Mouse (Mus musculus): ENCODE results near the gene Olfr1406.
"Not testable (repeated sequence)": the region's sequence is repeated elsewhere in the genome, so short reads cannot be mapped to it uniquely, and the experiment has no call there.

Gene Olfr1406

GRCm38 (mm10) chr1:173190540-173190939 lies at the start of gene Olfr1406:
TSS of gene Olfr1406 (minus strand) at chr1:173190640.
- DNase-seq (ENCODE audit: low spot score in 2 of 2) = no peak

- DNase-seq (ENCODE audit: low spot score in 2 of 2) = not testable (repeated sequence)
Observed at GRCm38 (mm10) chr1:173237004-173237403, 46.6 kb upstream of the Olfr1406 start.

DNA sequence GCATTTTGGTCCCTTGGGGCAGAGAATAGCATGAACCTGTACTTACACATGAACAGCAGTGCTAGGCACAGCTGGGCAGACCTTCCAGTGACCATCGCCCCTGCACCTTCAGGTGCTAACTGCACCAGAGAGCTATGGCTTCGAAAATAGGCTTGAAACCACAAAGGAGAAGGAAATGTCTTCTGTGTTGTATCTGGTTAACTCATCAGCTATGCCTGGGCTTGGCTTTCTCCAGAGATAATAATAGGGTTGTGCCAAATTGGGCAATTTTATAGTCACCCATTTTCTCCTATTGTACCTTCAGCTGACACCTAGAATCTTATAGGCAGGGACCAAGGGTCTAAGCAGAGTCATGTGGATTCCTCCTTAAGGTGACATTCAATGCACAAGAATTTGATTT lies 36.6 kb upstream of the Olfr1406 start, which contains the start of gene Fcer1a:
Fcer1a (minus strand) TSS at position 134 of the 400 bp plus-strand sequence.
- no peak for DNase-seq (ENCODE audit: low spot score in 2 of 2)

- DNase-seq (ENCODE audit: low spot score in 2 of 2) = no peak
Observed at GRCm38 (mm10) chr1:173216481-173216880, 26.0 kb upstream of the Olfr1406 start.

DNA sequence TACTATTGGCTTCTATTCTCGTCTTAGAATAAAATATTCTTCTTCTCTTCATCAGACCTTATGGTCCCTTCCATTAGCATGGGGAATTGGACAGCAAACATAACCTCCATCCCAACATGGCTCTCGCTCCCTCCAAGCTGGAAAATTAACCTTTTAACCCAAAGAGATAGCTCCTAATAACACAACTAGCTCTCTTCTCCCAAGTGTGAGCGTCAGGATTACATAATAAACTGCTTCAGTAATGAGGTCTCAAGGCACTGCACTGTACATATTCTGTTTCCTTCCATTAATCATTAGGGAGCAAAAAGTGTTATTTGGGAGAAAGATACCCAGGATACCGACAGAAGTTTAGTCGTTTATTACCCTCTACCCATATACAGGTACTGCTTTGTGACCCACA lies 21.7 kb upstream of the Olfr1406 start, which contains the start of gene Olfr1404:
Olfr1404 (plus strand) TSS at position 301 of the 400 bp plus-strand sequence.
- no peak for DNase-seq (ENCODE audit: low spot score in 2 of 2)

DNA sequence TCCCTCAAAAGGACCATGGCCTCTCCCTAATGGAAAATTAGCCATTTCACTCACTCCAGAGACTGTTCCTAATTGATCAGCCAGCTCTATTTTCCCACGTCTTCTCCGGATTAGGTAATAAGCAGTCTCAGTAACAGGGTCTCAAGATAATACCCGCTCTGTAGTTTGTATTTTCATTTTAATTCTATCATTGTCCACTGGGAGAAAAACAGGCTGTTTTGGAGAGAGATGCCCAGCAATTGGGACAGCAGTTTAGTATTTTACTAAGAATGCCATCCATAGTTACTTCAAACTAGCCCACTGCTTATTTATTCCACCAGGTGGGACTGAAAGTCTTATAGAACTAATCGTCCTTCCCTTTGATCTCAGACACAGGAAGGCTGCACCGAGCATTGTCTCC lies 7.1 kb upstream of the Olfr1406 start, which contains the start of gene Olfr218:
Olfr218 (plus strand) TSS at position 301 of the 400 bp plus-strand sequence.
- no peak for DNase-seq (ENCODE audit: low spot score in 2 of 2)

DNA sequence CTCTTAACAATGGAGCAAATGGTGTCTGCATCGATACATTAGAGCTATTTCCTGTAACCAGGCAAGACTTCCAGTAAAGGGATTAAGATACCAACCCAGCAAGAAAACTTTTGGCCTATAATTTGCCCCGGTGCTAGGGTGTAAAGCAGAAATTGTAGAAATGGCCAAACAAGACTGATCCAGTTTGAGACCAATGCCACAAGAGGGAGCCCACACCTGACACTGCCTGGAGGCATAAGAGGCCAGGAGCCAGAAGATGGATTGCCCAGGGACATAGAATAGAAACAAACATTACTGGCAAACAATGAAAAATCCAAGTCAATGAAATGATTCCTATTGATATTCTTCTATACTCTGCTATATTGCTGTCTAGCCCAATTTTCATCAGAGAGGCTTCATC lies 5.9 kb upstream of the Olfr1406 start:
- no peak for DNase-seq (ENCODE audit: low spot score in 2 of 2)

DNA sequence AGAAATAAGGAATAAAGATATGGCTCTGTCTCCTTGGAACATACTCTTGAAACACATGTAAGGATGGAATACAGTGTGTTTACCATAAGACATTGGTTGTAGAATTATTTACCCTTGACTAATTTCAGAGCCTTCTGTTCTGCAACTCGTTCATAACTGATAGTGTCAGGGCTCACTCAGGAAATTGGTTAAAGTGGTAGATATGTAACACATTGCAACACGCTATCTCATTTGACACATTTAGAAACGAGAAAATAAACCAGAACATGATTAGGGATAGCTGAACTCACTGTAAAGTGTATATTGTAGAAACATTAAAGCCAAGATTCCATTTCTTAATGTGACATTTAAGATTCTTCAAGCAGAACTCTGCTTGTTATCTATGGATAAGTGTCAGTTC lies 1.6 kb upstream of the Olfr1406 start:
- DNase-seq (ENCODE audit: low spot score in 2 of 2) = no peak

- DNase-seq (ENCODE audit: low spot score in 2 of 2) = no peak
Observed at GRCm38 (mm10) chr1:173174154-173174842, 16.1 kb downstream of the Olfr1406 start.

GRCm38 (mm10) chr1:173137274-173137673 lies 53.2 kb downstream of the Olfr1406 start, which contains the start of gene Olfr1408:
TSS of gene Olfr1408 (minus strand) at chr1:173137374.
- DNase-seq (ENCODE audit: low spot score in 2 of 2) = no peak
